Mouse (Mus musculus): ENCODE data around the gene Suclg1.

Suclg1 gene

GRCm38 (mm10) chr6:73249851-73250250 lies 1.7 kb downstream of the Suclg1 start:
- DNase-seq (ENCODE audit: low spot score), result no peak

GRCm38 (mm10) chr6:73251336-73251735 lies 3.2 kb downstream of the Suclg1 start:
- DNase-seq (ENCODE audit: low spot score), result no peak

- no peak for DNase-seq (ENCODE audit: low spot score)
Observed at GRCm38 (mm10) chr6:73252396-73252795, 4.2 kb downstream of the Suclg1 start.

GRCm38 (mm10) chr6:73253006-73253405 lies 4.8 kb downstream of the Suclg1 start:
- DNase-seq (ENCODE audit: low spot score), result no peak

- no peak for DNase-seq (ENCODE audit: low spot score)
Observed at GRCm38 (mm10) chr6:73253584-73253983, 5.4 kb downstream of the Suclg1 start.

GRCm38 (mm10) chr6:73254307-73255228 lies 6.4 kb downstream of the Suclg1 start:
- DNase-seq (ENCODE audit: low spot score), result no peak

GRCm38 (mm10) chr6:73257068-73257467 lies 8.9 kb downstream of the Suclg1 start:
- DNase-seq (ENCODE audit: low spot score), result no peak

GRCm38 (mm10) chr6:73260110-73260509 lies 11.9 kb downstream of the Suclg1 start:
- DNase-seq (ENCODE audit: low spot score), result no peak

GRCm38 (mm10) chr6:73264801-73265200 lies 16.6 kb downstream of the Suclg1 start:
- no peak for DNase-seq (ENCODE audit: low spot score)

GRCm38 (mm10) chr6:73267738-73268311 lies 19.6 kb downstream of the Suclg1 start:
- no peak for DNase-seq (ENCODE audit: low spot score)

- DNase-seq (ENCODE audit: low spot score), result no peak
Observed at GRCm38 (mm10) chr6:73269374-73269773, 21.2 kb downstream of the Suclg1 start.

- no peak for DNase-seq (ENCODE audit: low spot score)
Observed at GRCm38 (mm10) chr6:73271546-73272091, 23.4 kb downstream of the Suclg1 start.

- no peak for DNase-seq (ENCODE audit: low spot score)
Observed at GRCm38 (mm10) chr6:73275002-73275401, 26.8 kb downstream of the Suclg1 start.

- DNase-seq (ENCODE audit: low spot score), result no peak
Observed at GRCm38 (mm10) chr6:73279681-73280080, 31.5 kb downstream of the Suclg1 start.

- no peak for DNase-seq (ENCODE audit: low spot score)
Observed at GRCm38 (mm10) chr6:73280546-73281115, 32.4 kb downstream of the Suclg1 start.

- DNase-seq (ENCODE audit: low spot score), result no peak
Observed at GRCm38 (mm10) chr6:73286326-73286725, 38.1 kb downstream of the Suclg1 start.

GRCm38 (mm10) chr6:73306837-73307236 lies 58.7 kb downstream of the Suclg1 start:
- DNase-seq (ENCODE audit: low spot score), result no peak

GRCm38 (mm10) chr6:73308685-73309520 lies 60.7 kb downstream of the Suclg1 start:
- no peak for DNase-seq (ENCODE audit: low spot score)

GRCm38 (mm10) chr6:73311335-73311734 lies 63.2 kb downstream of the Suclg1 start:
- no peak for DNase-seq (ENCODE audit: low spot score)

- no peak for DNase-seq (ENCODE audit: low spot score)
Observed at GRCm38 (mm10) chr6:73311786-73312185, 63.6 kb downstream of the Suclg1 start.

- no peak for DNase-seq (ENCODE audit: low spot score)
Observed at GRCm38 (mm10) chr6:73314923-73315603, 66.9 kb downstream of the Suclg1 start.

Data from c-Kit-positive CD71-positive TER-119-positive erythroid progenitor cells, embryonic 14.5 days (primary cell).